Mouse (Mus musculus) effector memory CD4-positive, alpha-beta T cell, adult 7 months (primary cell): ENCODE data around the gene Entpd2. TPM values are rescaled to one million over a fixed set of nuclear protein-coding genes. Genes with fewer than 3 reads are reported as not detected.

Experiments
- polyA plus RNA-seq: library from polyadenylated mRNA; unstranded; fragments of 100-300 nt; shearing (Covaris generic); gene quantifications from one replicate; pipeline ENCODE4 v1.2.1, GENCODE M21; 2017

Entpd2 gene
- not detected for polyA plus RNA-seq

DNA sequence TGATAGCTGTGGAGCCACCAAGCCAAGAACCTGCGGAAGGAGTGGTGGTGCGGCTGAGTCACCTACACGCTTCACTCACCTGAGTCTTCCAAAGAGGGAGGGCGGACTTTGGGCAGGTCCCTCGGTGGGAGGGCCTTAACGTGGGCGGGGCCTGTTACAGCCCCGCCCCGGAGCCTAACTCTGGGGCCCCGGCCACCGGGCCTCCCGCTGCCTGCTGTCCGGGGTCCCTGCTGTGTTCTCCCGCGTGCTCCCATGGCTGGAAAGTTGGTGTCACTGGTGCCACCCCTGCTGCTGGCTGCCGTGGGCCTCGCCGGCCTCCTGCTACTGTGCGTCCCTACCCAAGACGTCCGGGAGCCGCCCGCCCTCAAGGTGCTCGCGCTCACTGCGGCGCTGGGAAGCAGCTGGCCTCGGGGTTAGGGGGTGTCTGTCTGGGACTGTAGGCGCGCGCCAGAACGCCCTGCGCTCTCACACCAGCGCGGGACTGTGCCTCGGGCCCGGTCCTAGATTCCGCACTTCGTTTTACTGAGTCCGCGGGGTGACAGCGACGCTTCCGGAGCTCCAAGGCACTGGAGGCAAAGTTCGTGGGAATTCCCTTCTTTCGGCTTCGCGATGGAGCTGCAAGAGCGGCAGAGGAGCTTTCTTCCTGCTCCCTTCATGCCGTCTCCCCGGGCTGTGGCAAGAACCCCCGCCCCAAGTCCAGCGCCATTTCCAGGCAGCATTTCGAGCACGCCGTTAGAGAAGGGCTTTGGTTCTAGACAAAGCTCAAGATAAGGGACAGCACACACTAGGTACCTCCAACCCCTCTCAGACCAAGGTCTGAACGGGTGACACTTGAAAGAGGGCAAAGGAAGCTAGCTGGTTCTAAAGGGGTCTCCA is at the start of gene Entpd2:
TSS of gene Entpd2 (plus strand) at position 154 of the 876 bp plus-strand sequence.

DNA sequence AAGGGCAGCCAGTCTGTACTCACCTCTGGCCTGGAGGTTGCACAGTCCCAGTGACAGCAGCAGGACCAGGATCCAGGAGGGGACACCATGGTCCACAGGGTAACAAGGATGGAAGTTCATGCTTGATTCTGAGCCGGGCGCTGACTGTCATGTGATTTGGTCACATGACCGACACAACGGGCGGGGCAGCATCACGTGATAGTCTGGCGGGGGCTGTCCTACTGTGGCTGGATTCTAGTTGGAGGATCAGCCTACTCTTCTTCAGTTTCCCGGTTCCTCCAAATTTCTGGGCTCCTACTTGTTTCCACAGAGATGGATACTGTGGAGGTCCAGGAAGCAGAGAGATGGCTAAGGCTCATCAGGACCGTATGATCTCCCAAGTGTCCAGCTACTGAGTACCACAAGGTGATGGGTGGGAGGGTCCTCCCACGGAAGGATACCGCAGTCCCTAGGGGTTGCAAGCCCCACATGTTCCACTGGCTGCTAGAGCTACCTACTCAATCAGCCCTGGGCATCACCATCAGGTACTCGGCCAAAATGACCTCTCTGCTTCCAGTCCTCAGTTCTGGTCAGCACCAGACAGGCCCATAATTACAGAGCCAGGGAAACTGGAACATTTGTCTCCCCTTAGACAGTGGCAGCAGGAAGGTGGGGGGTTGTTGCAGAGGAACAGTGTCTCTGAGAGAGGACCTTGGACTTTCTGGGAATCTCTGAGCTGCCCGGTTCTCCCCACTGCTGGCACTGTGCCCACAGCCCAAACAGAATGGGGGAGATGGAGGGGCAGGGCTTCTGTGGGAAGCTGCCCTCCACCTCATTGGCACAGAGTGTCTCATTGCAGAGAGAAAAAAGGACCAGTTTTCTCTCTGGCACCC is 39.2 kb upstream of the Entpd2 start, which contains the start of gene Dpp7:
TSS of gene Dpp7 (minus strand) at position 152 of the 872 bp plus-strand sequence.

DNA sequence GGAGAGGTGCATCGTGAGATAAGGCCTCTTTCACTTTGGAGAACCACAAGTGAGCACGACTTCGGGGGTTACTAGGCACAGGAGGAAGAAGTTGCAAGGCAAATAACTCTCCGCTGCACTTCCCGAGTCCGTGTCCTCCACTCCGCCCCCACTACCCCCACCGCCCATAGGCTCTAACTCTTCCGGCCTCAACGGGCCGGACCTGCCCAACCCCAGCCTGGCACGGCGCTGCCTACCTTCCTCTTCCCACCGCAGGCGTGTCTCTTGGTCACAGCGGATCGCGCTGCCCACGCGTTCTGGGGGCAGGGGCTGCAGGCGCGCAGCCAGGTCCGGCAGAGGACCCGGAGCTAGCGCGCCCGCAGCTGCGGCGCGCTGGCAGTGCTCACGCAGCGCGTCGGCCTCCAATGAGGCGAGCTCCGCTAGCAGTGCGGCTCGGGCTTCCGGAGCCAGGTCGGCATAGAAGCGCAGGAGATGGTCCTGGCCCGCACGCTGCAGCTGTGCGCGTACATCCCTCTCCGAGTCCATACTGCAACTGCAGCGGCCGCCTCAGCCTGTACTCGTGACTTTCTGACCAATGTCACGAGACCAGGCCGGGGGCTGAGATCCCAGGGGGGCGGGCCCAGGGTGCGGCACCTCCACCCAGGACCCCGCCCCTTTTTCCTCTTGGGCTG is 30.4 kb upstream of the Entpd2 start, which contains the start of gene Uap1l1:
TSS of gene Uap1l1 (minus strand) at position 592 of the 671 bp plus-strand sequence.

DNA sequence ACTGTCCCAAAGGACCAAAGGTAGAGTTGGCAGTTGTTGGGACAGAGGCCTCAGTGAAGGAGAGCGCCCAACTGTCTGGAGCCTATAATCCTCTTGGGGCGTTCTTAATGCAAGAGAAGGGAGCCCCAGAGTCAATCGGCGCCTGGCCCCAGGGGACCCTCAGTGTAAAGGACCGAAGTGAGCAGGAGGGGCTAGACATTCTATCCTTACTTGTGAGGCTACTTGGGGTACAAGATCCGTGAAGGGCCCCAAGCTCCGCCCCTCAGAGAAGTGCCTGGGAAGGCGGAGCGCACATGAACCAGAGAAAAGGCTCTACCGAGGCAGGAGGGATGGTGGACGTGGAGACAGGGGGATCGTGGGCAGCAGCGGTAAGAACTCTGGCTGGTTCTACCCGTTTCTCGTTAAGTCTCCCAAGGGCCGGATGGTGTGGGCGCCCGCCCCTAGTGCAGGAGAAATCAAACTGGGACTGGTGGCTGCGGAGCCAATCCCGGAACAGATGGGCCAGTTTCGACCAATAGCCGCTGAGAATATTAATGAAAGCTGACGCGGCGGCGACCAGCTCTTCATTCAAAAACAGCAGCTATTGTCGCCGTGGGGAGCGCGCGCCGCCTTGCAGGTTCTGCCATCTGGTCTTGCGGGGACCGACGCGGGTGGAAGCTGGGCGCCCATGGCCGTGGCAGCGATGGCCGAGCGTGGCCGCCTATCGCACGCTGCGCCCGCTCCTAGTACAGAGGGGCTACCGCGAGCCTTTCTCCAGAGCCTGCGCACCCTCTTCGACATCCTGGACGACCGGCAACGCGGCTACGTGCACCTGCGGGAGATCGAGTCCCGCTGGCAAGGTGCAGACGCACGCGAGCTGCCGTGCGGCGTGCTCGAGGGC is 23.7 kb upstream of the Entpd2 start, which contains the start of gene Sapcd2:
TSS of gene Sapcd2 (plus strand) at position 558 of the 880 bp plus-strand sequence.

DNA sequence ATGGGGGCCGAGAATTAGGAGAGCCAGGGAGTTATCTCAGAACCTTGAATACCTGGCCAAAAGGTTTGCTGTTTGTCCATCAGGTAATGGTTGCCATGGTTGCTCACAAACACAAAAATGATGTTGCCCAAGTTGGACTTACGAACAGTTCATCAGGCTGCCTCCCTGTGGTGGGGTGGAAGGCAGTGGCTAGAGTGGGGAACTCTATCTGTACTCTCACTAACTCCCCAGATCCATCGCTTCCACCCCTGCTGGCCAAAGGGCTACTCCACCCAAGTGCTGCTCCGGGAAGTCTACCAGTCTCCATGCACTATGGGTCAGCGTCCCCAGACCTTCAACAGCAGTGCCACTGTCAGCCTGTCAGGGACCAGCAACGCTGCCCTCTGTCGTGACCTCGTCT is 3.4 kb downstream of the Entpd2 start, which contains the start of gene Npdc1:
TSS of gene Npdc1 (plus strand) at position 301 of the 400 bp plus-strand sequence.

DNA sequence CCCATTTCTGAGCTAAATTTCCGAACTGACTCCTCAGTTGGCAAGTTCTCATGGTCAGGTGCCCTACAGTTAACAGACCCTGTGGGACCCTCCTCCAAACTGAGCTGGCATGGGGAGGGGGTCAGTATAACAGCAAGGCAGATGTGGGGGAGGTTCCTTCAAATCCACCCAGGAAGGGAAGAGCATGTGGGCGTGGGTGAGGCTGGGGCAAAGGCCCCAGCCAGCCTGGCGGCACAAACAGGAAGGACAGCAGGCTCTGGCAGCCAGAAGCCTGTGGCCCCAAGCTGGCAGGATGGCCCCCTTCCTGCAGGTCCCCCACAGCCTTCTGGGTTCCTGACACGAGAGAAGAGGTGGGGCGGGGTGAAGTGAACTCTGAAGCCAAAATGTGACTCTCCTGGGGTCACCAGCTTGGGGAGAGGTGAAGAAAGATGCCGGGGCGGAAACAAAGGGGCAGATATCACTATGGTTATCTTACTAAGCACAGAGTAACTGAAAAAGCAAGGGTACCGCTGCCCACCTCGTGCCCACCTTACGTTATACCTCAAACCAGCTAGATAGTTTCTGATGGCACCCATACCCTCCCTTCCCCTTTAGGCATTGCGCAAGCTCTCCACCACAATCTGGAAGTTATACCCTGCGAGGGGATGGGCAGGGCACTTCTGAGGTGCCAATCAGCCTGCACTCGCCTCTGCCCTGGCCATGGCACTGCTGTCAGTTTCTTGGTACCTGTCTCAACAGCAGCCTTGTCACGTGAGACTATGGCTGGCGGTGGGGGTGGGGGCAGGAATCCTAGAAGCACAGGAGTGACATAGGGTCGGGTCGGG is 27.1 kb downstream of the Entpd2 start, which contains the start of gene Fut7:
TSS of gene Fut7 (plus strand) at position 681 of the 824 bp plus-strand sequence.

DNA sequence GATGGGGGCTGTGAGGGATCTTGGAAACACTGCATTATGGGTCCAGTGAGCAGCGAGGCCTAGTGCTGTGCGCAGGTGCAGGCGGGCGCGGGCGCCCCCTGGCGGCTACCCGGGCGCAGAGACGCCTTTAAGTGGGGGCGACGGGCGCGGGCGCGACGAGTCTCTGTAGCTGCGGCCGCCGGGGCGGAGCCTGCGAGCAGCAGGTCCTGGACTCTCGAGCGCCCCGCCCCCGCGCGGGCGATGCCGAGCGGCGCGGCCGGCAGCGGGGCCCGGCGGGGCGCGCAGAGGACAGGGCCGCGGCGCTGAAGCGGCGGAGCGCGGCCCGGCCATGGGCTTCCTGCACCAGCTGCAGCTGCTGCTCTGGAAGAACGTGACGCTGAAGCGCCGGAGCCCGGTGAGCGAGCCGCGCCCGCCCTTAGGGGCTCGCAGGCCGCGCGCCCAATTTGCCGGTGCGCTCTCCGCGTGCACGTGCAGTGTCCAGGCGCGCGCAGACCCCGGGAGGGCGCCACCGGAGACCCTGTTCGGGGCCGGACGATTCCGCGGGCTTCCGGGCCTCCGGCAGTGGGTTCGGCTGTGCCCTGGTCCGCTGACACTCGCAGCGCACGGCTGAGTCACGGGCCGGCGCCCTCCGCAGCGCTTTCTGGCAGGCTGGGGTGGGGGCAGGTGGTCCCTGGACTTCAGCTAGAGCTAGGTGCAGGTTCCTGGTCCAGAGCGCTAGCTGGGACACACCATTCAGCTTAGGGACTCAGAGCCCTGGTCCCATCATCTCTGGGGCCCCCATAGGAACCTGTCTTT is 33.0 kb downstream of the Entpd2 start, which contains the start of gene Abca2:
TSS of gene Abca2 (plus strand) at position 262 of the 795 bp plus-strand sequence.

Other genes starting within 250 kb of the Entpd2 start
- 8.6 TPM for gene Nrarp, start 215.1 kb upstream of the Entpd2 start, polyA plus RNA-seq
- gene Tor4a, start 199.0 kb upstream of the Entpd2 start, polyA plus RNA-seq: 32.6 TPM
- gene Nelfb, start 184.4 kb upstream of the Entpd2 start, polyA plus RNA-seq: 86.6 TPM
- 0.68 TPM for gene Stpg3, start 181.2 kb upstream of the Entpd2 start, polyA plus RNA-seq
- not detected for gene Fam166a, start 177.1 kb upstream of the Entpd2 start, polyA plus RNA-seq
- gene Tubb4b, start 171.2 kb upstream of the Entpd2 start, polyA plus RNA-seq: 119 TPM
- gene Slc34a3, start 161.5 kb upstream of the Entpd2 start, polyA plus RNA-seq: not detected
- gene Rnf224, start 159.1 kb upstream of the Entpd2 start, polyA plus RNA-seq: not detected
- gene Rnf208, start 153.6 kb upstream of the Entpd2 start, polyA plus RNA-seq: not detected
- gene Cysrt1, start 153.4 kb upstream of the Entpd2 start, polyA plus RNA-seq: not detected
- 5.2 TPM for gene AL732309.1, start 149.0 kb upstream of the Entpd2 start, polyA plus RNA-seq
- gene Tmem203, start 140.4 kb upstream of the Entpd2 start, polyA plus RNA-seq: 13.5 TPM
- gene Tprn, start 133.3 kb upstream of the Entpd2 start, polyA plus RNA-seq: 25.6 TPM
- gene Ssna1, start 123.4 kb upstream of the Entpd2 start, polyA plus RNA-seq: 64.4 TPM
- gene Anapc2, start 123.4 kb upstream of the Entpd2 start, polyA plus RNA-seq: 76.4 TPM
- 0.91 TPM for gene Tmem210, start 107.7 kb upstream of the Entpd2 start, polyA plus RNA-seq
- not detected for gene Lrrc26, start 106.0 kb upstream of the Entpd2 start, polyA plus RNA-seq
- not detected for gene Grin1, start 76.7 kb upstream of the Entpd2 start, polyA plus RNA-seq
- gene Man1b1, start 63.5 kb upstream of the Entpd2 start, polyA plus RNA-seq: 25.5 TPM
- 12.7 TPM for gene Dpp7, start 39.5 kb upstream of the Entpd2 start, polyA plus RNA-seq
- gene Uap1l1, start 30.2 kb upstream of the Entpd2 start, polyA plus RNA-seq: 23.4 TPM
- not detected for gene Sapcd2, start 23.6 kb upstream of the Entpd2 start, polyA plus RNA-seq
- 2.1 TPM for gene Npdc1, start 3.5 kb downstream of the Entpd2 start, polyA plus RNA-seq
- 0.26 TPM for gene Fut7, start 27.4 kb downstream of the Entpd2 start, polyA plus RNA-seq
- gene Abca2, start 32.8 kb downstream of the Entpd2 start, polyA plus RNA-seq: 51.3 TPM
- 1.0 TPM for gene Clic3, start 61.0 kb downstream of the Entpd2 start, polyA plus RNA-seq
- 50.2 TPM for gene Paxx, start 65.2 kb downstream of the Entpd2 start, polyA plus RNA-seq
- gene Ptgds, start 74.2 kb downstream of the Entpd2 start, polyA plus RNA-seq: not detected
- gene Lcn12, start 98.0 kb downstream of the Entpd2 start, polyA plus RNA-seq: not detected
- 71.7 TPM for gene Fbxw5, start 104.9 kb downstream of the Entpd2 start, polyA plus RNA-seq
- 4.6 TPM for gene C8g, start 105.8 kb downstream of the Entpd2 start, polyA plus RNA-seq
- 81.5 TPM for gene Traf2, start 151.1 kb downstream of the Entpd2 start, polyA plus RNA-seq
- gene Edf1, start 162.0 kb downstream of the Entpd2 start, polyA plus RNA-seq: 237 TPM
- 1.4 TPM for gene Mamdc4, start 179.0 kb downstream of the Entpd2 start, polyA plus RNA-seq
- 49.8 TPM for gene Phpt1, start 179.3 kb downstream of the Entpd2 start, polyA plus RNA-seq
- 1.1 TPM for gene Ajm1, start 185.9 kb downstream of the Entpd2 start, polyA plus RNA-seq
- gene Rabl6, start 212.6 kb downstream of the Entpd2 start, polyA plus RNA-seq: 33.1 TPM
- 0.22 TPM for gene Ccdc183, start 221.8 kb downstream of the Entpd2 start, polyA plus RNA-seq
- 4.9 TPM for gene Tmem141, start 226.1 kb downstream of the Entpd2 start, polyA plus RNA-seq
- gene Fcna, start 232.2 kb downstream of the Entpd2 start, polyA plus RNA-seq: not detected